ENCODE assay signal across 7 mouse cellular contexts in genomic region chr19:46036477-46037242, GRCm38 (mm10). TPM values are rescaled to one million over a fixed set of nuclear protein-coding genes. Genes with fewer than 3 reads are reported as not detected.
A peak's percentile ranks its signal among the peaks of the same experiment; 100 is the strongest.
DNase-seq lines count a peak whose midpoint lies in the region; ATAC-seq lines count a peak whose summit lies in the region.

No protein-coding gene starts in this region.

- H3K27ac ChIP-seq in lung, embryonic 15.5 days = peak overlapping the region; percentile 42; the same call in 1 of the 2 replicates
- H3K27ac ChIP-seq in embryonic facial prominence, embryonic 14.5 days (replicated peaks; ENCODE audit: low read depth, low read length) = no peak overlapping the region; the same call in 1 of the 2 replicates
- no peak overlapping the region for H3K27ac ChIP-seq in intestine, embryonic 16.5 days (ENCODE audit: low read length)
- H3K27ac ChIP-seq in midbrain, embryonic 12.5 days (replicated peaks) = peak overlapping the region; percentile 98

- peaks cover 40% of the 10 kb centered on the region for H3K4me1 ChIP-seq in lung, embryonic 15.5 days
- H3K4me1 ChIP-seq in embryonic facial prominence, embryonic 14.5 days (ENCODE audit: control insufficient read depth, insufficient read depth, low read length) = peaks cover 27% of the 10 kb centered on the region
- H3K4me1 ChIP-seq in intestine, embryonic 16.5 days (ENCODE audit: control insufficient read depth, insufficient read depth, low read length) = peaks cover 39% of the 10 kb centered on the region
- H3K4me1 ChIP-seq in midbrain, embryonic 12.5 days = peaks cover 43% of the 10 kb centered on the region

- no peak for ATAC-seq in lung, embryonic 15.5 days (ENCODE audit: borderline replicate concordance, extremely low read depth, low FRiP score, low TSS enrichment)
- no peak for ATAC-seq in embryonic facial prominence, embryonic 14.5 days (ENCODE audit: low read depth)
- no peak for ATAC-seq in intestine, embryonic 16.5 days
- ATAC-seq in midbrain, embryonic 12.5 days (ENCODE audit: low FRiP score, low read depth) = no peak

- H3K27me3 ChIP-seq in lung, embryonic 15.5 days = no peaks in the 10 kb centered on the region
- H3K27me3 ChIP-seq in embryonic facial prominence, embryonic 14.5 days (replicated peaks; ENCODE audit: control insufficient read depth, insufficient read depth, low read length) = no peaks in the 10 kb centered on the region
- no peaks in the 10 kb centered on the region for H3K27me3 ChIP-seq in intestine, embryonic 16.5 days (replicated peaks; ENCODE audit: control insufficient read depth, insufficient read depth, low read length)
- no peaks in the 10 kb centered on the region for H3K27me3 ChIP-seq in midbrain, embryonic 12.5 days

- H3K4me2 ChIP-seq in lung, embryonic 15.5 days = peak overlapping the region; percentile 85
- peak overlapping the region; percentile 87 for H3K4me2 ChIP-seq in embryonic facial prominence, embryonic 14.5 days (ENCODE audit: low read depth, low read length)
- peak overlapping the region; percentile 92 for H3K4me2 ChIP-seq in intestine, embryonic 16.5 days (ENCODE audit: low read depth, low read length)
- peak overlapping the region; percentile 92 for H3K4me2 ChIP-seq in midbrain, embryonic 12.5 days (replicated peaks)

- 66% methylated on average over 13 of the region's 13 CpGs for WGBS in lung, embryonic 15.5 days
- WGBS in embryonic facial prominence, embryonic 14.5 days = 76% methylated on average over 13 of the region's 13 CpGs
- WGBS in intestine, embryonic 16.5 days = 73% methylated on average over 13 of the region's 13 CpGs
- 68% methylated on average over 13 of the region's 13 CpGs for WGBS in midbrain, embryonic 12.5 days

- peaks cover 52% of the 10 kb centered on the region for H3K36me3 ChIP-seq in lung, embryonic 15.5 days
- peaks cover 52% of the 10 kb centered on the region for H3K36me3 ChIP-seq in embryonic facial prominence, embryonic 14.5 days (ENCODE audit: control insufficient read depth, insufficient read depth, low read length)
- peaks cover 23% of the 10 kb centered on the region for H3K36me3 ChIP-seq in intestine, embryonic 16.5 days (ENCODE audit: control insufficient read depth, insufficient read depth, low read length)
- H3K36me3 ChIP-seq in midbrain, embryonic 12.5 days = peaks cover 52% of the 10 kb centered on the region

- no peak for DNase-seq in lung, adult 18-20 months
- no peak for DNase-seq in embryonic facial prominence, embryonic 14.5 days (ENCODE audit: low spot score)
- DNase-seq in urinary bladder, adult 18-20 months (ENCODE audit: low spot score in 2 of 2) = no peak
- DNase-seq in gastrocnemius, postnatal 4 days (ENCODE audit: low spot score in 2 of 2) = no peak

- peak overlapping the region; percentile 89 for H3K9ac ChIP-seq in lung, embryonic 15.5 days
- peak overlapping the region; percentile 92 for H3K9ac ChIP-seq in embryonic facial prominence, embryonic 14.5 days (ENCODE audit: low read depth, low read length)
- H3K9ac ChIP-seq in intestine, embryonic 16.5 days (ENCODE audit: low read depth, low read length) = peak overlapping the region; percentile 91
- peak overlapping the region; percentile 97 for H3K9ac ChIP-seq in midbrain, embryonic 12.5 days (replicated peaks)

- H3K9me3 ChIP-seq in lung, embryonic 15.5 days = no peaks in the 10 kb centered on the region
- no peaks in the 10 kb centered on the region for H3K9me3 ChIP-seq in embryonic facial prominence, embryonic 14.5 days (ENCODE audit: control insufficient read depth, low read length)
- H3K9me3 ChIP-seq in intestine, embryonic 16.5 days (ENCODE audit: control insufficient read depth, low read length) = no peaks in the 10 kb centered on the region
- no peaks in the 10 kb centered on the region for H3K9me3 ChIP-seq in midbrain, embryonic 12.5 days

- H3K4me3 ChIP-seq in lung, embryonic 15.5 days = peak overlapping the region; percentile 76
- H3K4me3 ChIP-seq in embryonic facial prominence, embryonic 14.5 days (ENCODE audit: low read depth, low read length) = peak overlapping the region; percentile 84
- H3K4me3 ChIP-seq in intestine, embryonic 16.5 days (ENCODE audit: low read length) = peak overlapping the region; percentile 83
- H3K4me3 ChIP-seq in midbrain, embryonic 12.5 days = peak overlapping the region; percentile 81

RNA-seq across cellular contexts. Expression of gene Pprc1, which starts 8.0 kb away (rescaled TPM):
- 28.0 and 29.5 TPM in 2 replicates for polyA plus RNA-seq in lung, embryonic 15.5 days (2015; fragmentation: Nextera tagmentation; extraction: Ambion mirVana)
- 41.8 and 41.9 TPM in 2 replicates for polyA plus RNA-seq in embryonic facial prominence, embryonic 14.5 days (2014; fragmentation: Nextera tagmentation; extraction: Ambion mirVana)
- polyA plus RNA-seq in intestine, embryonic 16.5 days (2015; fragmentation: Nextera tagmentation; extraction: Ambion mirVana) = 23.4 and 27.5 TPM in 2 replicates
- 30.0 and 32.2 TPM in 2 replicates for polyA plus RNA-seq in midbrain, embryonic 12.5 days (2016; fragmentation: Nextera tagmentation; extraction: Ambion mirVana)
- 10 to 100 TPM; 35.3 to 43.9 TPM for total RNA-seq in gastrocnemius, postnatal 4 days (2021)

RNA-seq across cellular contexts. Expression of gene Ldb1, which starts 8.4 kb away (rescaled TPM):
- polyA plus RNA-seq in lung, embryonic 15.5 days (2015; fragmentation: Nextera tagmentation; extraction: Ambion mirVana) = 98.2 and 99.7 TPM in 2 replicates
- polyA plus RNA-seq in embryonic facial prominence, embryonic 14.5 days (2014; fragmentation: Nextera tagmentation; extraction: Ambion mirVana) = 80.6 and 82.0 TPM in 2 replicates
- polyA plus RNA-seq in intestine, embryonic 16.5 days (2015; fragmentation: Nextera tagmentation; extraction: Ambion mirVana) = 23.3 and 26.3 TPM in 2 replicates
- polyA plus RNA-seq in midbrain, embryonic 12.5 days (2016; fragmentation: Nextera tagmentation; extraction: Ambion mirVana) = 126 and 134 TPM in 2 replicates
- total RNA-seq in gastrocnemius, postnatal 4 days (2021) = 10 to 100 TPM; 75.3 to 85.3 TPM

RNA-seq across cellular contexts. Expression of gene Hps6, which starts 33.4 kb away (rescaled TPM):
- 9.7 and 11.1 TPM in 2 replicates for polyA plus RNA-seq in lung, embryonic 15.5 days (2015; fragmentation: Nextera tagmentation; extraction: Ambion mirVana)
- 4.5 and 6.4 TPM in 2 replicates for polyA plus RNA-seq in embryonic facial prominence, embryonic 14.5 days (2014; fragmentation: Nextera tagmentation; extraction: Ambion mirVana)
- 8.8 and 9.4 TPM in 2 replicates for polyA plus RNA-seq in intestine, embryonic 16.5 days (2015; fragmentation: Nextera tagmentation; extraction: Ambion mirVana)
- 2.9 and 4.0 TPM in 2 replicates for polyA plus RNA-seq in midbrain, embryonic 12.5 days (2016; fragmentation: Nextera tagmentation; extraction: Ambion mirVana)
- 1 to 10 TPM; 4.9 to 5.5 TPM for total RNA-seq in gastrocnemius, postnatal 4 days (2021)

RNA-seq across cellular contexts. Expression of gene Armh3, which starts 38.4 kb away (rescaled TPM):
- 15.6 and 17.9 TPM in 2 replicates for polyA plus RNA-seq in lung, embryonic 15.5 days (2015; fragmentation: Nextera tagmentation; extraction: Ambion mirVana)
- polyA plus RNA-seq in embryonic facial prominence, embryonic 14.5 days (2014; fragmentation: Nextera tagmentation; extraction: Ambion mirVana) = 13.7 and 15.2 TPM in 2 replicates
- 17.2 and 17.3 TPM in 2 replicates for polyA plus RNA-seq in intestine, embryonic 16.5 days (2015; fragmentation: Nextera tagmentation; extraction: Ambion mirVana)
- 20.9 and 22.6 TPM in 2 replicates for polyA plus RNA-seq in midbrain, embryonic 12.5 days (2016; fragmentation: Nextera tagmentation; extraction: Ambion mirVana)
- 10 to 100 TPM; 16.0 to 19.0 TPM for total RNA-seq in gastrocnemius, postnatal 4 days (2021)

RNA-seq across cellular contexts. Expression of gene Nolc1, which starts 39.0 kb away (rescaled TPM):
- 76.4 and 77.7 TPM in 2 replicates for polyA plus RNA-seq in lung, embryonic 15.5 days (2015; fragmentation: Nextera tagmentation; extraction: Ambion mirVana)
- polyA plus RNA-seq in embryonic facial prominence, embryonic 14.5 days (2014; fragmentation: Nextera tagmentation; extraction: Ambion mirVana) = 77.1 and 82.2 TPM in 2 replicates
- polyA plus RNA-seq in intestine, embryonic 16.5 days (2015; fragmentation: Nextera tagmentation; extraction: Ambion mirVana) = 77.2 and 88.8 TPM in 2 replicates
- polyA plus RNA-seq in midbrain, embryonic 12.5 days (2016; fragmentation: Nextera tagmentation; extraction: Ambion mirVana) = 103 and 109 TPM in 2 replicates
- total RNA-seq in gastrocnemius, postnatal 4 days (2021) = 10 to 100 TPM; 31.6 to 34.3 TPM

Comparison
In these comparisons a context has a peak if more than half of its experiments do, and no peak if none do; other contexts are left out.
1. H3K27ac ChIP-seq: peak in lung, embryonic 15.5 days (single experiment) and midbrain, embryonic 12.5 days (single experiment); none in embryonic facial prominence, embryonic 14.5 days (single experiment) and intestine, embryonic 16.5 days (single experiment).
2. Peak in every context shown above with its lines, with median percentiles within 50 percentile points of each other: H3K4me2 ChIP-seq, H3K4me3 ChIP-seq and H3K9ac ChIP-seq.